Mouse (Mus musculus): Measurements from ENCODE around the gene Micu2. TPM values are rescaled to one million over a fixed set of nuclear protein-coding genes. Genes with fewer than 3 reads are reported as not detected.

Gene Micu2
- total RNA-seq, 2 experiments from 2014 or later: 63.4 to 65.6 TPM

Other genes with a start within 250 kb of the Micu2 start
- gene Lats2, start 240.9 kb downstream of the Micu2 start, total RNA-seq (2021): 10 to 100 TPM; 35.8 to 37.9 TPM
- gene Sap18, start 201.1 kb downstream of the Micu2 start, total RNA-seq (2021): 10 to 100 TPM; 61.2 to 74.8 TPM
- gene Ska3, start 173.1 kb downstream of the Micu2 start, total RNA-seq (2021): under 1 TPM; 0.17 to 0.39 TPM
- gene Mrpl57, start 173.0 kb downstream of the Micu2 start, total RNA-seq (2021): 10 to 100 TPM; 61.4 to 69.0 TPM
- 10 to 100 TPM in 1 of 2 experiments, 1 to 10 TPM in 1; 6.9 to 10.9 TPM for gene Zdhhc20, start 109.0 kb downstream of the Micu2 start, total RNA-seq (2021)
- 1 to 10 TPM; 7.3 to 7.5 TPM for gene Fgf9, start 71.3 kb upstream of the Micu2 start, total RNA-seq (2021)